Comparison of ENCODE assay signal across 8 mouse cellular contexts in the genomic region with DNA sequence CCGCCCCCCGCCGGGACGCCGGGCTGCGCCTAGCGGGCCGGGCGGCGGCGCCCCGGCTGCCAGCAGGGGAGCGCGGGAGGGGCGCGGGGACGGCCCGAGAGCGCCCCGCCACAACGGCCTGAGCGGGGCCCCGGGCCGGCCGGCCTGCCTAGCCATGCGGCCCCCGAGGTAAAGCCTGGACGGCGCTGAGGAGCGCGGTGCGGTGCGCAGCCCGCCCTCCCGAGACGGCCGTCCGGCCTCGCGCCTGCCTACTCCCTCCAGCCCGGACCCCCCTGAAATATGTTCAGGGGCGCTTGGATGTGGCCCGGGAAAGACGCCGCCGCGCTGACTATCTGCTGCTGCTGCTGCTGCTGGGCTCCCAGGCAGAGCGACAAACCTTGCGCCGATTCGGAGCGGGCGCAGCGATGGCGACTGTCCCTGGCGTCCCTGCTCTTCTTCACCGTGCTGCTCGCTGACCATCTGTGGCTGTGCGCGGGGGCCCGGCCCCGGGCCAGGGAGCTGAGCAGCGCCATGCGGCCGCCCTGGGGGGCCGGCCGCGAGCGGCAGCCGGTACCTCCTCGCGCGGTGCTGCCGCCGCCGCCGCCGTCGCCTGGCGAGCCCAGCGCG. TPM values are rescaled to one million over a fixed set of nuclear protein-coding genes. Genes with fewer than 3 reads are reported as not detected.
DNase-seq lines count a peak whose midpoint lies in the region; ATAC-seq and TF ChIP-seq lines count a peak whose summit lies in the region.

Gene Tmem28, plus strand, starts transcription at position 232 of the 606 bp plus-strand sequence.

- H3K27me3 ChIP-seq in kidney, adult 2 months (replicated peaks; ENCODE audit: control insufficient read depth, insufficient read depth, low read length), result no peaks in the 10 kb centered on the region; the same call in 1 of the 2 replicates
- peaks cover 24% of the 10 kb centered on the region for H3K27me3 ChIP-seq in embryonic facial prominence, embryonic 11.5 days (ENCODE audit: control insufficient read depth, insufficient read depth, low read length)
- no peaks in the 10 kb centered on the region; the same call in 1 of the 2 replicates for H3K27me3 ChIP-seq in midbrain, postnatal 0 days (ENCODE audit: insufficient read depth, low read length)

- H3K36me3 ChIP-seq in kidney, adult 2 months (ENCODE audit: control insufficient read depth, insufficient read depth, low read length), result no peaks in the 10 kb centered on the region
- no peaks in the 10 kb centered on the region for H3K36me3 ChIP-seq in embryonic facial prominence, embryonic 11.5 days (replicated peaks; ENCODE audit: control insufficient read depth, insufficient read depth, low read depth, low read length)
- no peaks in the 10 kb centered on the region for H3K36me3 ChIP-seq in midbrain, postnatal 0 days (ENCODE audit: insufficient read depth, low read length)

- no peaks in the 10 kb centered on the region for H3K4me1 ChIP-seq in kidney, adult 2 months (ENCODE audit: control insufficient read depth, insufficient read depth, low read length)
- H3K4me1 ChIP-seq in embryonic facial prominence, embryonic 11.5 days (ENCODE audit: control insufficient read depth, insufficient read depth, low read length), result no peaks in the 10 kb centered on the region
- no peaks in the 10 kb centered on the region for H3K4me1 ChIP-seq in midbrain, postnatal 0 days (ENCODE audit: insufficient read depth, low read length)

- TF ChIP-seq CTCF in kidney, adult 2 months (conservative IDR thresholded peaks at IDR 0.05; ENCODE audit: insufficient read depth, insufficient read length, low read depth, low read length), result no peak
- TF ChIP-seq CTCF in midbrain, postnatal 0 days (IDR thresholded peaks at IDR 0.05), result no peak

- H3K9me3 ChIP-seq in embryonic facial prominence, embryonic 11.5 days (replicated peaks; ENCODE audit: control insufficient read depth, low read length), result no peaks in the 10 kb centered on the region
- H3K9me3 ChIP-seq in midbrain, postnatal 0 days (ENCODE audit: low read length), result no peaks in the 10 kb centered on the region

- H3K4me3 ChIP-seq in kidney, adult 2 months (ENCODE audit: insufficient read depth, low read depth, low read length), result peak within 1 kb of the TSS; percentile 54; the same call in 1 of the 2 replicates
- H3K4me3 ChIP-seq in embryonic facial prominence, embryonic 11.5 days (ENCODE audit: low read depth, low read length), result peak within 1 kb of the TSS; percentile 48
- peak within 1 kb of the TSS; percentile 52 for H3K4me3 ChIP-seq in midbrain, postnatal 0 days (ENCODE audit: low read depth, low read length)

- TF ChIP-seq POLR2A in kidney, adult 2 months (IDR thresholded peaks at IDR 0.05; ENCODE audit: low read depth, low read length), result no peak

- H3K27ac ChIP-seq in kidney, adult 2 months (ENCODE audit: insufficient read depth, low read depth, low read length), result no peak within 1 kb of the TSS
- no peak within 1 kb of the TSS for H3K27ac ChIP-seq in embryonic facial prominence, embryonic 11.5 days (replicated peaks; ENCODE audit: low read depth, low read length)
- peak within 1 kb of the TSS; percentile 51 for H3K27ac ChIP-seq in midbrain, postnatal 0 days (ENCODE audit: low read depth, low read length)

- H3K9ac ChIP-seq in embryonic facial prominence, embryonic 11.5 days (replicated peaks; ENCODE audit: low read length), result no peak within 1 kb of the TSS
- peak within 1 kb of the TSS; percentile 44 for H3K9ac ChIP-seq in midbrain, postnatal 0 days (replicated peaks; ENCODE audit: low read length, poor library complexity, severe bottlenecking)

- ATAC-seq in embryonic facial prominence, embryonic 11.5 days (replicated peaks; ENCODE audit: insufficient number of reproducible peaks, low FRiP score, low TSS enrichment, low read depth), result no peak
- ATAC-seq in midbrain, postnatal 0 days (ENCODE audit: low FRiP score), result peak; percentile 29

- 4% methylated on average over 51 of the region's 82 CpGs for WGBS in kidney, adult 2 months
- 19% methylated on average over 21 of the region's 82 CpGs for WGBS in embryonic facial prominence, embryonic 11.5 days
- 16% methylated on average over 29 of the region's 82 CpGs for WGBS in midbrain, postnatal 0 days

- H3K4me2 ChIP-seq in embryonic facial prominence, embryonic 11.5 days (ENCODE audit: low read depth, low read length), result peak within 1 kb of the TSS; percentile 75
- H3K4me2 ChIP-seq in midbrain, postnatal 0 days (ENCODE audit: low read depth, low read length, poor library complexity, severe bottlenecking), result peak within 1 kb of the TSS; percentile 64

- DNase-seq in kidney, adult 2 months, result no peak
- DNase-seq in kidney, postnatal 25 days, result no peak
- peak; percentile 35 for DNase-seq in brain, adult 2 months (ENCODE audit: low read depth, low spot score)
- peak; percentile 1 for DNase-seq in embryonic facial prominence, embryonic 11.5 days (ENCODE audit: low spot score)
- DNase-seq in layer of hippocampus, postnatal 25 days (ENCODE audit: extremely low spot score in 1 of 2, low spot score in 1 of 2), result no peak
- DNase-seq in midbrain, postnatal 0 days (ENCODE audit: low spot score), result no peak
- no peak for DNase-seq in spleen, postnatal 10 days (ENCODE audit: low spot score in 2 of 2)
- DNase-seq in kidney, adult 9 months, result no peak

RNA-seq across cellular contexts. Expression of gene Tmem28, which starts in this region (rescaled TPM):
- polyA plus RNA-seq in kidney, adult 2 months (2012; rRNA removed), result 1.0 and 1.1 TPM in 2 replicates
- polyA plus RNA-seq in embryonic facial prominence, embryonic 11.5 days (2014; fragmentation: Nextera tagmentation; extraction: Ambion mirVana), result 0.29 and 0.32 TPM in 2 replicates
- 10 to 100 TPM; 28.8 to 30.5 TPM for total RNA-seq in layer of hippocampus, postnatal 25 days (2021)
- 8.0 and 10.6 TPM in 2 replicates for total RNA-seq in midbrain, postnatal 0 days (2014; rRNA removed)
- polyA plus RNA-seq in midbrain, postnatal 0 days (2015; fragmentation: Nextera tagmentation; extraction: Ambion mirVana), result 1.1 and 1.2 TPM in 2 replicates

Comparison
In these comparisons a context has a peak if more than half of its experiments do, and no peak if none do; other contexts are left out.
1. Peak in DNase-seq, H3K4me3 ChIP-seq and H3K4me2 ChIP-seq in embryonic facial prominence, embryonic 11.5 days; RNA of the gene not detected or under 1 TPM.